Mouse (Mus musculus): ENCODE data around the gene Zfp784. TPM values are rescaled to one million over a fixed set of nuclear protein-coding genes. Genes with fewer than 3 reads are reported as not detected.

Gene Zfp784
- total and polyA plus RNA-seq, 3 experiments: 0.96 to 2.9 TPM; not detected in 1

GRCm38 (mm10) chr7:5017931-5018330, 20.3 kb downstream of the Zfp784 start:
- no peaks in the 10 kb centered on the region for H3K27me3 ChIP-seq (ENCODE audit: control insufficient read depth in 1 of 2, insufficient read depth in 2 of 2, low read length in 2 of 2)
- H3K4me3 ChIP-seq (ENCODE audit: control insufficient read depth in 1 of 2, insufficient read depth in 1 of 2, low read depth in 2 of 2, low read length in 2 of 2): no peak overlapping the region
- peaks cover 23% of the 10 kb centered on the region for H3K79me2 ChIP-seq (ENCODE audit: control insufficient read depth, insufficient read depth, low read length, poor library complexity)
- no peak overlapping the region for H3K27ac ChIP-seq (ENCODE audit: control insufficient read depth, low read depth, low read length)
- peaks cover 0 to 35% of the 10 kb centered on the region in 2 experiments; a peak in 3 of 4 replicates for H3K36me3 ChIP-seq (ENCODE audit: control insufficient read depth in 1 of 2, insufficient read depth in 2 of 2, low read length in 2 of 2)
- no peak for TF ChIP-seq USF1 (IDR thresholded peaks at IDR 0.05; ENCODE audit: low read depth, low read length)
- H3K9me3 ChIP-seq (replicated peaks; ENCODE audit: insufficient read depth, low read length): no peaks in the 10 kb centered on the region
- no peak overlapping the region for H3K9ac ChIP-seq (ENCODE audit: control insufficient read depth, low read depth, low read length, poor library complexity, severe bottlenecking)
- H3K4me1 ChIP-seq (ENCODE audit: control insufficient read depth in 1 of 2, insufficient read depth in 2 of 2, low read length in 2 of 2): peaks cover 7 to 32% of the 10 kb centered on the region in 2 experiments; a peak in 3 of 4 replicates
- no peak for DNase-seq (ENCODE audit: low read depth, low spot score)

GRCm38 (mm10) chr7:5017352-5017751, 20.9 kb downstream of the Zfp784 start:
- no peaks in the 10 kb centered on the region for H3K9me3 ChIP-seq (replicated peaks; ENCODE audit: insufficient read depth, low read length)
- peaks cover 0 to 29% of the 10 kb centered on the region in 2 experiments; a peak in 3 of 4 replicates for H3K36me3 ChIP-seq (ENCODE audit: control insufficient read depth in 1 of 2, insufficient read depth in 2 of 2, low read length in 2 of 2)
- TF ChIP-seq MYC (IDR thresholded peaks at IDR 0.05; ENCODE audit: low read depth, low read length): no peak
- peak in 2 of 3 experiments; percentile 17 to 47; a peak in 3 of 6 replicates for TF ChIP-seq CTCF (IDR thresholded peaks at IDR 0.05 in 2 of 3, conservative IDR thresholded peaks at IDR 0.05 in 1 of 3; ENCODE audit: control insufficient read depth in 1 of 3, insufficient read depth in 1 of 3, low read depth in 2 of 3, low read length in 3 of 3, poor library complexity in 1 of 3, severe bottlenecking in 1 of 3)
- peaks cover 22% of the 10 kb centered on the region for H3K79me2 ChIP-seq (ENCODE audit: control insufficient read depth, insufficient read depth, low read length, poor library complexity)
- no peak for DNase-seq (ENCODE audit: low read depth, low spot score)
- no peak overlapping the region for H3K9ac ChIP-seq (ENCODE audit: control insufficient read depth, low read depth, low read length, poor library complexity, severe bottlenecking)
- H3K4me1 ChIP-seq (ENCODE audit: control insufficient read depth in 1 of 2, insufficient read depth in 2 of 2, low read length in 2 of 2): peaks cover 7 to 27% of the 10 kb centered on the region in 2 experiments; a peak in 3 of 4 replicates
- H3K27ac ChIP-seq (ENCODE audit: control insufficient read depth, low read depth, low read length): no peak overlapping the region
- H3K27me3 ChIP-seq (ENCODE audit: control insufficient read depth in 1 of 2, insufficient read depth in 2 of 2, low read length in 2 of 2): no peaks in the 10 kb centered on the region
- no peak overlapping the region for H3K4me3 ChIP-seq (ENCODE audit: control insufficient read depth in 1 of 2, insufficient read depth in 1 of 2, low read depth in 2 of 2, low read length in 2 of 2)

GRCm38 (mm10) chr7:5016920-5017319, 21.3 kb downstream of the Zfp784 start:
- Histone ChIP-seq H3K4me1 (ENCODE audit: control insufficient read depth in 1 of 2, insufficient read depth in 2 of 2, low read length in 2 of 2) (peaks cover 7 to 23% of the 10 kb centered on the region in 2 experiments; a peak in 3 of 4 replicates), H3K79me2 (ENCODE audit: control insufficient read depth, insufficient read depth, low read length, poor library complexity) (peaks cover 18% of the 10 kb centered on the region), H3K9ac (ENCODE audit: control insufficient read depth, low read depth, low read length, poor library complexity, severe bottlenecking) (no peak overlapping the region), H3K4me3 (ENCODE audit: control insufficient read depth in 1 of 2, insufficient read depth in 1 of 2, low read depth in 2 of 2, low read length in 2 of 2) (no peak overlapping the region), H3K9me3 (replicated peaks; ENCODE audit: insufficient read depth, low read length) (no peaks in the 10 kb centered on the region), H3K36me3 (ENCODE audit: control insufficient read depth in 1 of 2, insufficient read depth in 2 of 2, low read length in 2 of 2) (peaks cover 0 to 26% of the 10 kb centered on the region in 2 experiments; a peak in 2 of 4 replicates), H3K27me3 (ENCODE audit: control insufficient read depth in 1 of 2, insufficient read depth in 2 of 2, low read length in 2 of 2) (no peaks in the 10 kb centered on the region), H3K27ac (ENCODE audit: control insufficient read depth, low read depth, low read length) (no peak overlapping the region)
- TF ChIP-seq MAFK (IDR thresholded peaks at IDR 0.05; ENCODE audit: borderline replicate concordance, low read depth, low read length) (no peak), BHLHE40 (IDR thresholded peaks at IDR 0.05; ENCODE audit: borderline replicate concordance, low read depth, low read length) (no peak), RAD21 (IDR thresholded peaks at IDR 0.05; ENCODE audit: low read depth, low read length) (no peak), KAT2A (conservative IDR thresholded peaks at IDR 0.05; ENCODE audit: low read depth, low read length) (no peak), CTCF (IDR thresholded peaks at IDR 0.05 in 2 of 3, conservative IDR thresholded peaks at IDR 0.05 in 1 of 3; ENCODE audit: control insufficient read depth in 1 of 3, insufficient read depth in 1 of 3, low read depth in 2 of 3, low read length in 3 of 3, poor library complexity in 1 of 3, severe bottlenecking in 1 of 3) (no peak), HCFC1 (IDR thresholded peaks at IDR 0.05; ENCODE audit: low read depth, low read length) (no peak), MEF2A (IDR thresholded peaks at IDR 0.05; ENCODE audit: extremely low read depth, insufficient replicate concordance, low read depth, low read length, poor library complexity, severe bottlenecking) (no peak), SMC3 (IDR thresholded peaks at IDR 0.05; ENCODE audit: low read depth, low read length) (no peak), CHD2 (IDR thresholded peaks at IDR 0.05; ENCODE audit: low read length) (no peak), TBP (IDR thresholded peaks at IDR 0.05; ENCODE audit: low read depth, low read length) (no peak), EP300 (IDR thresholded peaks at IDR 0.05; ENCODE audit: low read depth in 1 of 2, low read length in 2 of 2) (no peak), NELFE (IDR thresholded peaks at IDR 0.05; ENCODE audit: low read depth, low read length) (no peak), TCF12 (IDR thresholded peaks at IDR 0.05; ENCODE audit: low read depth, low read length) (no peak), ZC3H11A (IDR thresholded peaks at IDR 0.05; ENCODE audit: low read depth, low read length) (no peak), TAL1 (IDR thresholded peaks at IDR 0.05; ENCODE audit: low read length) (no peak), E2F4 (IDR thresholded peaks at IDR 0.05; ENCODE audit: borderline replicate concordance, low read depth, low read length) (no peak), UBTF (IDR thresholded peaks at IDR 0.05; ENCODE audit: borderline replicate concordance, insufficient read depth, low read depth, low read length) (no peak), JUND (IDR thresholded peaks at IDR 0.05; ENCODE audit: low read depth, low read length) (no peak), ZMIZ1 (IDR thresholded peaks at IDR 0.05; ENCODE audit: low read depth, low read length) (no peak)
- DNase-seq (ENCODE audit: low read depth, low spot score): no peak
